Mouse (Mus musculus): ENCODE results near the gene Bst2.

- TF ChIP-seq POLR2A (IDR thresholded peaks at IDR 0.05; ENCODE audit: borderline replicate concordance, low read depth, low read length) (no peak), CTCF (IDR thresholded peaks at IDR 0.05; ENCODE audit: low read depth, low read length) (peak; percentile 61)
These were observed 49.6 kb upstream of the Bst2 start for GRCm38 (mm10) chr8:71586891-71587290.

Data from bone marrow macrophage, adult 2 months (primary cell).